In genomic region chrX:134474988-134475710, GRCm38 (mm10) we compare ENCODE assay signal across 11 mouse cellular contexts. TPM values are rescaled to one million over a fixed set of nuclear protein-coding genes. Genes with fewer than 3 reads are reported as not detected.
DNase-seq lines count a peak whose midpoint lies in the region; ATAC-seq lines count a peak whose summit lies in the region.
"Had no signal": no experiment of that assay in that cellular context is flagged by ENCODE, and none has a peak within 500 bp of the region (broad histone marks: within the 10 kb centered on the region; RNA-seq: fewer than 3 reads in every experiment).

No protein-coding gene starts in this region.

- no peak overlapping the region for H3K27ac ChIP-seq in midbrain, embryonic 14.5 days (replicated peaks; ENCODE audit: low read depth, low read length)
- H3K27ac ChIP-seq: left cerebral cortex, adult 2 months had no signal

- no peak overlapping the region for H3K9ac ChIP-seq in midbrain, embryonic 14.5 days (replicated peaks; ENCODE audit: low read length)

- H3K4me2 ChIP-seq in midbrain, embryonic 14.5 days (ENCODE audit: low read length): no peak overlapping the region

- H3K36me3 ChIP-seq in midbrain, embryonic 14.5 days (ENCODE audit: control insufficient read depth, insufficient read depth, low read length): no peaks in the 10 kb centered on the region

- no peak; the same call in 1 of the 2 replicates for ATAC-seq in midbrain, embryonic 14.5 days (ENCODE audit: low FRiP score, low TSS enrichment)
- no peak for ATAC-seq in granulocyte monocyte progenitor cell, adult 5-6 weeks (replicated peaks; ENCODE audit: poor library complexity, severe bottlenecking)
- no peak for ATAC-seq in frontal cortex, adult (ENCODE audit: low TSS enrichment)

- H3K9me3 ChIP-seq in midbrain, embryonic 14.5 days (ENCODE audit: control insufficient read depth, low read length): no peaks in the 10 kb centered on the region

- no peaks in the 10 kb centered on the region for H3K27me3 ChIP-seq in midbrain, embryonic 14.5 days (ENCODE audit: control insufficient read depth, insufficient read depth, low read length)

- no peaks in the 10 kb centered on the region for H3K4me1 ChIP-seq in midbrain, embryonic 14.5 days (ENCODE audit: control insufficient read depth, insufficient read depth, low read length)

- 80% methylated on average over 53 of the region's 67 CpGs for WGBS in midbrain, embryonic 14.5 days

- DNase-seq in embryo, embryonic 10.5 days (ENCODE audit: low spot score): peak; percentile 3
- no peak for DNase-seq in embryo, embryonic 9.5 days (ENCODE audit: extremely low spot score)
- DNase-seq in layer of hippocampus, adult 11-12 months (ENCODE audit: low spot score): peak; percentile 2
- no peak for DNase-seq in layer of hippocampus, adult 9-10 months (ENCODE audit: low spot score)
- peak; percentile 4 for DNase-seq in embryo, embryonic 11.5 days (ENCODE audit: low read depth, low spot score)
- DNase-seq in midbrain, embryonic 14.5 days: peak; percentile 12

- H3K4me3 ChIP-seq in midbrain, embryonic 14.5 days (replicated peaks; ENCODE audit: low read depth, low read length): no peak overlapping the region
- H3K4me3 ChIP-seq: left cerebral cortex, adult 2 months had no signal

RNA-seq across cellular contexts. Expression of gene Taf7l, which starts 1.1 kb away (rescaled TPM):
- 0.34 TPM in 1 of 2 replicates, not detected in the other for polyA plus RNA-seq in midbrain, embryonic 14.5 days (2014; fragmentation: Nextera tagmentation; extraction: Ambion mirVana)
- not detected in 2 replicates for total RNA-seq in granulocyte monocyte progenitor cell, adult 5-6 weeks (2014; fragmentation: Nextera tagmentation)
- not detected in 2 replicates for total RNA-seq in granulocyte monocyte progenitor cell, adult 5-6 weeks (2017)
- total RNA-seq: megakaryocyte progenitor cell, adult 5-6 weeks had no signal
- polyA plus RNA-seq: gonadal fat pad, adult 2 months had no signal

Comparison
In these comparisons a context has a peak if more than half of its experiments do, and no peak if none do; other contexts are left out.
1. DNase-seq: peak in embryo, embryonic 10.5 days (single experiment), layer of hippocampus, adult 11-12 months (single experiment), embryo, embryonic 11.5 days (single experiment) and midbrain, embryonic 14.5 days (single experiment); none in embryo, embryonic 9.5 days (single experiment) and layer of hippocampus, adult 9-10 months (single experiment).